Mouse (Mus musculus): ENCODE results near the gene Klhdc8b. TPM values are rescaled to one million over a fixed set of nuclear protein-coding genes. Genes with fewer than 3 reads are reported as not detected.

Gene Klhdc8b
- polyA plus RNA-seq, 1 experiment from 2014 or later, result 59.3 TPM

GRCm38 (mm10) chr9:108485301-108485875 lies 24.0 kb upstream of the Klhdc8b start:
- Histone ChIP-seq H3K4me2 (ENCODE audit: low read length) (no peak overlapping the region), H3K4me3 (replicated peaks; ENCODE audit: low read depth, low read length) (no peak overlapping the region), H3K4me1 (ENCODE audit: control insufficient read depth, insufficient read depth, low read length) (peaks cover 6% of the 10 kb centered on the region; the same call in 1 of the 2 replicates), H3K9me3 (ENCODE audit: control insufficient read depth, low read length) (no peaks in the 10 kb centered on the region), H3K27me3 (ENCODE audit: control insufficient read depth, insufficient read depth, low read length) (no peaks in the 10 kb centered on the region), H3K36me3 (ENCODE audit: control insufficient read depth, insufficient read depth, low read length) (peaks cover 4% of the 10 kb centered on the region; the same call in 1 of the 2 replicates), H3K9ac (replicated peaks; ENCODE audit: low read length) (no peak overlapping the region), H3K27ac (replicated peaks; ENCODE audit: low read depth, low read length) (no peak overlapping the region)
- ATAC-seq (ENCODE audit: low FRiP score, low TSS enrichment) (no peak), DNase-seq (no peak)
- 96% methylated on average over 19 of the region's 19 CpGs for WGBS

GRCm38 (mm10) chr9:108484021-108484420 lies 22.6 kb upstream of the Klhdc8b start:
- no peak for DNase-seq
- H3K4me2 ChIP-seq (ENCODE audit: low read length), result no peak overlapping the region
- no peaks in the 10 kb centered on the region for H3K9me3 ChIP-seq (ENCODE audit: control insufficient read depth, low read length)
- H3K27ac ChIP-seq (replicated peaks; ENCODE audit: low read depth, low read length), result no peak overlapping the region
- H3K4me3 ChIP-seq (replicated peaks; ENCODE audit: low read depth, low read length), result no peak overlapping the region
- H3K9ac ChIP-seq (replicated peaks; ENCODE audit: low read length), result no peak overlapping the region
- 95% methylated on average over 15 of the region's 15 CpGs for WGBS
- ATAC-seq (ENCODE audit: low FRiP score, low TSS enrichment), result no peak
- peaks cover 11% of the 10 kb centered on the region for H3K4me1 ChIP-seq (ENCODE audit: control insufficient read depth, insufficient read depth, low read length)
- peaks cover 4% of the 10 kb centered on the region; the same call in 1 of the 2 replicates for H3K36me3 ChIP-seq (ENCODE audit: control insufficient read depth, insufficient read depth, low read length)
- no peaks in the 10 kb centered on the region for H3K27me3 ChIP-seq (ENCODE audit: control insufficient read depth, insufficient read depth, low read length)

GRCm38 (mm10) chr9:108483051-108483790 lies 21.8 kb upstream of the Klhdc8b start:
- H3K9ac ChIP-seq (replicated peaks; ENCODE audit: low read length), result no peak overlapping the region
- 95% methylated on average over 18 of the region's 18 CpGs for WGBS
- no peaks in the 10 kb centered on the region for H3K9me3 ChIP-seq (ENCODE audit: control insufficient read depth, low read length)
- no peak overlapping the region for H3K27ac ChIP-seq (replicated peaks; ENCODE audit: low read depth, low read length)
- no peak overlapping the region for H3K4me2 ChIP-seq (ENCODE audit: low read length)
- peaks cover 15% of the 10 kb centered on the region for H3K4me1 ChIP-seq (ENCODE audit: control insufficient read depth, insufficient read depth, low read length)
- H3K4me3 ChIP-seq (replicated peaks; ENCODE audit: low read depth, low read length), result no peak overlapping the region
- no peaks in the 10 kb centered on the region for H3K27me3 ChIP-seq (ENCODE audit: control insufficient read depth, insufficient read depth, low read length)
- H3K36me3 ChIP-seq (ENCODE audit: control insufficient read depth, insufficient read depth, low read length), result peaks cover 4% of the 10 kb centered on the region; the same call in 1 of the 2 replicates
- DNase-seq (no peak), ATAC-seq (ENCODE audit: low FRiP score, low TSS enrichment) (no peak)

- WGBS, result 92% methylated on average over 19 of the region's 19 CpGs
- Histone ChIP-seq H3K4me3 (replicated peaks; ENCODE audit: low read depth, low read length) (no peak overlapping the region), H3K4me1 (ENCODE audit: control insufficient read depth, insufficient read depth, low read length) (peaks cover 15% of the 10 kb centered on the region)
These were observed 20.3 kb upstream of the Klhdc8b start for GRCm38 (mm10) chr9:108481520-108482210.

GRCm38 (mm10) chr9:108480813-108481519 lies 19.6 kb upstream of the Klhdc8b start:
- no peak for ATAC-seq (ENCODE audit: low FRiP score, low TSS enrichment)
- Histone ChIP-seq H3K36me3 (ENCODE audit: control insufficient read depth, insufficient read depth, low read length) (peaks cover 2% of the 10 kb centered on the region; the same call in 1 of the 2 replicates), H3K4me3 (replicated peaks; ENCODE audit: low read depth, low read length) (no peak overlapping the region), H3K4me2 (ENCODE audit: low read length) (no peak overlapping the region), H3K9me3 (ENCODE audit: control insufficient read depth, low read length) (no peaks in the 10 kb centered on the region), H3K27me3 (ENCODE audit: control insufficient read depth, insufficient read depth, low read length) (no peaks in the 10 kb centered on the region), H3K27ac (replicated peaks; ENCODE audit: low read depth, low read length) (no peak overlapping the region), H3K9ac (replicated peaks; ENCODE audit: low read length) (no peak overlapping the region), H3K4me1 (ENCODE audit: control insufficient read depth, insufficient read depth, low read length) (peaks cover 15% of the 10 kb centered on the region)
- WGBS, result 94% methylated on average over 28 of the region's 28 CpGs
- no peak for DNase-seq

More at GRCm38 (mm10) chr9:108481520-108482210, 20.3 kb upstream of the Klhdc8b start:
- H3K4me2 ChIP-seq (ENCODE audit: low read length), result no peak overlapping the region
- peaks cover 4% of the 10 kb centered on the region; the same call in 1 of the 2 replicates for H3K36me3 ChIP-seq (ENCODE audit: control insufficient read depth, insufficient read depth, low read length)
- no peaks in the 10 kb centered on the region for H3K27me3 ChIP-seq (ENCODE audit: control insufficient read depth, insufficient read depth, low read length)
- no peak for DNase-seq
- H3K9me3 ChIP-seq (ENCODE audit: control insufficient read depth, low read length), result no peaks in the 10 kb centered on the region
- no peak overlapping the region for H3K9ac ChIP-seq (replicated peaks; ENCODE audit: low read length)
- ATAC-seq (ENCODE audit: low FRiP score, low TSS enrichment), result no peak
- H3K27ac ChIP-seq (replicated peaks; ENCODE audit: low read depth, low read length), result no peak overlapping the region

- Histone ChIP-seq H3K9me3 (ENCODE audit: control insufficient read depth, low read length) (no peaks in the 10 kb centered on the region), H3K4me3 (replicated peaks; ENCODE audit: low read depth, low read length) (peak within 1 kb of the TSS; percentile 27), H3K27me3 (ENCODE audit: control insufficient read depth, insufficient read depth, low read length) (no peaks in the 10 kb centered on the region), H3K4me1 (ENCODE audit: control insufficient read depth, insufficient read depth, low read length) (peaks cover 15% of the 10 kb centered on the region), H3K9ac (replicated peaks; ENCODE audit: low read length) (peak within 1 kb of the TSS; percentile 37; the same call in 1 of the 2 replicates), H3K27ac (replicated peaks; ENCODE audit: low read depth, low read length) (peak within 1 kb of the TSS; percentile 55), H3K36me3 (ENCODE audit: control insufficient read depth, insufficient read depth, low read length) (no peaks in the 10 kb centered on the region), H3K4me2 (ENCODE audit: low read length) (peak within 1 kb of the TSS; percentile 56)
- DNase-seq (peak; percentile 83), ATAC-seq (ENCODE audit: low FRiP score, low TSS enrichment) (no peak)
- 10% methylated on average over 10 of the region's 10 CpGs for WGBS
These were observed 18.5 kb upstream of the Klhdc8b start, which contains the start of gene Lamb2 for GRCm38 (mm10) chr9:108479721-108480351. Gene Lamb2, plus strand, starts transcription at chr9:108479736.

GRCm38 (mm10) chr9:108479241-108479640 lies 17.9 kb upstream of the Klhdc8b start:
- H3K36me3 ChIP-seq (ENCODE audit: control insufficient read depth, insufficient read depth, low read length), result no peaks in the 10 kb centered on the region
- WGBS, result 18% methylated on average over 11 of the region's 11 CpGs
- peak overlapping the region; percentile 26; the same call in 1 of the 2 replicates for H3K9ac ChIP-seq (replicated peaks; ENCODE audit: low read length)
- H3K4me1 ChIP-seq (ENCODE audit: control insufficient read depth, insufficient read depth, low read length), result peaks cover 15% of the 10 kb centered on the region
- no peaks in the 10 kb centered on the region for H3K9me3 ChIP-seq (ENCODE audit: control insufficient read depth, low read length)
- ATAC-seq (ENCODE audit: low FRiP score, low TSS enrichment) (peak; percentile 6; the same call in 1 of the 2 replicates), DNase-seq (peak; percentile 57)
- no peaks in the 10 kb centered on the region for H3K27me3 ChIP-seq (ENCODE audit: control insufficient read depth, insufficient read depth, low read length)
- peak overlapping the region; percentile 56 for H3K4me2 ChIP-seq (ENCODE audit: low read length)
- H3K27ac ChIP-seq (replicated peaks; ENCODE audit: low read depth, low read length), result peak overlapping the region; percentile 55; the same call in 1 of the 2 replicates
- peak overlapping the region; percentile 27 for H3K4me3 ChIP-seq (replicated peaks; ENCODE audit: low read depth, low read length)

Data from midbrain, embryonic 14.5 days (tissue).